Mouse (Mus musculus) hindbrain, embryonic 14.5 days (tissue): ENCODE results near the gene Plppr3. TPM values are rescaled to one million over a fixed set of nuclear protein-coding genes. Genes with fewer than 3 reads are reported as not detected.

Experiments used
- ATAC-seq: fragments of 200-750 bp; cut with Nextera tagmentation; 2 replicates; pipeline ENCODE4 v1.8.0; 2017; ENCODE audit warnings: moderate number of reproducible peaks, mild to moderate bottlenecking, moderate TSS enrichment, moderate library complexity; ENCODE audit not compliant: low FRiP score
- DNase-seq: peaks from one replicate; pipeline ENCODE4 v3.0.0-alpha.2; 2015; ENCODE audit warnings: low spot score
- H3K27ac ChIP-seq: fragments of 300-500 bp; sonication (generic); 2 replicates; pipeline ENCODE4 v1.5.1; 2014; ENCODE audit warnings: mild to moderate bottlenecking, moderate library complexity
- H3K27me3 ChIP-seq: fragments of 300-500 bp; sonication (generic); 2 replicates; pipeline ENCODE4 v1.6.1; 2014; ENCODE audit warnings: mild to moderate bottlenecking, low read length, mixed read lengths; ENCODE audit not compliant: control insufficient read depth, insufficient read depth
- H3K36me3 ChIP-seq: fragments of 300-500 bp; sonication (generic); replicated peaks from 2 replicates; pipeline ENCODE4 v1.6.1; 2014; ENCODE audit not compliant: control insufficient read depth, insufficient read depth
- H3K4me1 ChIP-seq: fragments of 300-500 bp; sonication (generic); replicated peaks from 2 replicates; pipeline ENCODE4 v1.6.1; 2014; ENCODE audit warnings: antibody characterized with exemption, low read length, mixed read lengths; ENCODE audit not compliant: control insufficient read depth, insufficient read depth
- H3K4me2 ChIP-seq: fragments of 300-500 bp; sonication (generic); replicated peaks from 2 replicates; pipeline ENCODE4 v1.6.1; 2014; ENCODE audit warnings: mild to moderate bottlenecking, moderate library complexity
- H3K4me3 ChIP-seq: fragments of 300-500 bp; sonication (generic); replicated peaks from 2 replicates; pipeline ENCODE4 v1.5.1; 2014; ENCODE audit warnings: mild to moderate bottlenecking, low read length
- H3K9ac ChIP-seq: fragments of 300-500 bp; sonication (generic); 2 replicates; pipeline ENCODE4 v1.6.1; 2014
- H3K9me3 ChIP-seq: fragments of 300-500 bp; sonication (generic); 2 replicates; pipeline ENCODE4 v1.6.1; 2016; ENCODE audit warnings: low read length; ENCODE audit not compliant: control insufficient read depth
- WGBS: fragments of 180-500 bp; shearing (Covaris S2); extraction: QIAGEN DNeasy Blood & Tissue Kit; methylation state at CpG from one replicate; pipeline ENCODE4 v1.1.7; 2014; 5-methylcytosine and 5-hydroxymethylcytosine counted together
- polyA plus RNA-seq: library from polyadenylated mRNA; unstranded; fragments of >200 nt; fragmentation: Nextera tagmentation; extraction: Ambion mirVana; gene quantifications from 2 replicates; pipeline ENCODE4 v1.2.1, GENCODE M21; 2014

Plppr3 gene
- polyA plus RNA-seq, 1 experiment from 2014 or later = 288 TPM

- H3K4me1 ChIP-seq = no peaks in the 10 kb centered on the region
- H3K36me3 ChIP-seq = no peaks in the 10 kb centered on the region
- no peak overlapping the region for H3K4me3 ChIP-seq
- no peaks in the 10 kb centered on the region for H3K27me3 ChIP-seq
- ATAC-seq = no peak
- no peaks in the 10 kb centered on the region for H3K9me3 ChIP-seq
- no peak overlapping the region for H3K27ac ChIP-seq
- DNase-seq = no peak
- 72% methylated on average over 9 of the region's 9 CpGs for WGBS
- no peak overlapping the region for H3K4me2 ChIP-seq
- H3K9ac ChIP-seq = no peak overlapping the region
Measured at GRCm38 (mm10) chr10:79832786-79833181, 41.6 kb downstream of the Plppr3 start.

GRCm38 (mm10) chr10:79832026-79832785, 42.2 kb downstream of the Plppr3 start:
- Histone ChIP-seq H3K9ac (no peak overlapping the region), H3K4me2 (no peak overlapping the region), H3K27me3 (no peaks in the 10 kb centered on the region), H3K9me3 (no peaks in the 10 kb centered on the region), H3K36me3 (no peaks in the 10 kb centered on the region), H3K27ac (no peak overlapping the region), H3K4me1 (no peaks in the 10 kb centered on the region), H3K4me3 (no peak overlapping the region)
- no peak for DNase-seq
- 77% methylated on average over 7 of the region's 7 CpGs for whole genome bisulfite sequencing
- no peak for ATAC-seq

- no peaks in the 10 kb centered on the region for H3K27me3 ChIP-seq
- H3K4me3 ChIP-seq = no peak overlapping the region
- no peak overlapping the region for H3K9ac ChIP-seq
- DNase-seq (no peak), ATAC-seq (no peak)
- H3K36me3 ChIP-seq = no peaks in the 10 kb centered on the region
- no peak overlapping the region for H3K27ac ChIP-seq
- no peak overlapping the region for H3K4me2 ChIP-seq
- H3K9me3 ChIP-seq = no peaks in the 10 kb centered on the region
- H3K4me1 ChIP-seq = no peaks in the 10 kb centered on the region
- 80% methylated on average over 3 of the region's 3 CpGs for WGBS
Measured at GRCm38 (mm10) chr10:79831583-79831982, 42.9 kb downstream of the Plppr3 start.

GRCm38 (mm10) chr10:79824413-79824812, 50.0 kb downstream of the Plppr3 start:
- no peak for ATAC-seq
- no peak overlapping the region for H3K4me2 ChIP-seq
- H3K27me3 ChIP-seq = no peaks in the 10 kb centered on the region
- H3K36me3 ChIP-seq = peaks cover 23% of the 10 kb centered on the region
- no peaks in the 10 kb centered on the region for H3K9me3 ChIP-seq
- no peak for DNase-seq
- no peak overlapping the region for H3K4me3 ChIP-seq
- no peak overlapping the region for H3K27ac ChIP-seq
- no peak overlapping the region for H3K9ac ChIP-seq
- WGBS = 72% methylated on average over 6 of the region's 6 CpGs
- H3K4me1 ChIP-seq = peaks cover 5% of the 10 kb centered on the region; the same call in 1 of the 2 replicates

- no peak overlapping the region for H3K27ac ChIP-seq
Measured at GRCm38 (mm10) chr10:79823011-79823410, 51.4 kb downstream of the Plppr3 start.

GRCm38 (mm10) chr10:79822372-79822771, 52.1 kb downstream of the Plppr3 start:
- H3K9ac ChIP-seq = 0 out of 2 replicates have a peak overlapping the region, but pooled peaks have one; percentile 20
- H3K4me2 ChIP-seq = no peak overlapping the region
- H3K4me1 ChIP-seq = peaks cover 5% of the 10 kb centered on the region; the same call in 1 of the 2 replicates
- H3K27me3 ChIP-seq = no peaks in the 10 kb centered on the region
- no peak; the same call in 1 of the 2 replicates for ATAC-seq
- peaks cover 41% of the 10 kb centered on the region for H3K36me3 ChIP-seq
- no peaks in the 10 kb centered on the region for H3K9me3 ChIP-seq
- H3K4me3 ChIP-seq = no peak overlapping the region
- H3K27ac ChIP-seq = no peak overlapping the region
- 40% methylated on average over 16 of the region's 17 CpGs for WGBS
- DNase-seq = no peak

More at GRCm38 (mm10) chr10:79823011-79823410, 51.4 kb downstream of the Plppr3 start:
- DNase-seq = no peak
- H3K9ac ChIP-seq = no peak overlapping the region
- no peak for ATAC-seq
- H3K4me3 ChIP-seq = no peak overlapping the region
- H3K4me1 ChIP-seq = peaks cover 5% of the 10 kb centered on the region; the same call in 1 of the 2 replicates
- H3K9me3 ChIP-seq = no peaks in the 10 kb centered on the region
- H3K4me2 ChIP-seq = no peak overlapping the region
- WGBS = 81% methylated on average over 6 of the region's 6 CpGs
- H3K27me3 ChIP-seq = no peaks in the 10 kb centered on the region
- peaks cover 35% of the 10 kb centered on the region for H3K36me3 ChIP-seq

GRCm38 (mm10) chr10:79821731-79822130, 52.7 kb downstream of the Plppr3 start:
- H3K9ac ChIP-seq = no peak overlapping the region

GRCm38 (mm10) chr10:79820782-79821181, 53.7 kb downstream of the Plppr3 start, which contains the start of gene Misp:
Misp (plus strand) TSS chr10:79820989.
- no peaks in the 10 kb centered on the region for H3K27me3 ChIP-seq
- no peak for DNase-seq
- ATAC-seq = no peak
- WGBS = 73% methylated on average over 11 of the region's 11 CpGs
- H3K9me3 ChIP-seq = no peaks in the 10 kb centered on the region
- H3K4me3 ChIP-seq = no peak within 1 kb of the TSS
- H3K9ac ChIP-seq = no peak within 1 kb of the TSS
- no peak within 1 kb of the TSS for H3K27ac ChIP-seq
- H3K36me3 ChIP-seq = peaks cover 57% of the 10 kb centered on the region
- no peak within 1 kb of the TSS for H3K4me2 ChIP-seq
- peaks cover 5% of the 10 kb centered on the region; the same call in 1 of the 2 replicates for H3K4me1 ChIP-seq

More at GRCm38 (mm10) chr10:79821731-79822130, 52.7 kb downstream of the Plppr3 start:
- DNase-seq (no peak), ATAC-seq (no peak)
- Histone ChIP-seq H3K4me3 (no peak overlapping the region), H3K4me1 (peaks cover 5% of the 10 kb centered on the region; the same call in 1 of the 2 replicates), H3K4me2 (no peak overlapping the region), H3K9me3 (no peaks in the 10 kb centered on the region), H3K36me3 (peaks cover 47% of the 10 kb centered on the region), H3K27ac (no peak overlapping the region), H3K27me3 (no peaks in the 10 kb centered on the region)
- WGBS = 91% methylated on average over 12 of the region's 12 CpGs

- Histone ChIP-seq H3K27ac (no peak overlapping the region), H3K9ac (no peak overlapping the region), H3K36me3 (peaks cover 62% of the 10 kb centered on the region), H3K9me3 (no peaks in the 10 kb centered on the region), H3K4me1 (peaks cover 5% of the 10 kb centered on the region; the same call in 1 of the 2 replicates), H3K4me2 (no peak overlapping the region), H3K27me3 (no peaks in the 10 kb centered on the region), H3K4me3 (no peak overlapping the region)
- 93% methylated on average over 8 of the region's 8 CpGs for WGBS
- ATAC-seq (no peak), DNase-seq (no peak)
Measured at GRCm38 (mm10) chr10:79820277-79820676, 54.2 kb downstream of the Plppr3 start.
